Mouse (Mus musculus) left cerebral cortex, adult 18-20 months (tissue): ENCODE data around the gene Nod2. TPM values are rescaled to one million over a fixed set of nuclear protein-coding genes. Genes with fewer than 3 reads are reported as not detected.

Experiments used
- DNase-seq, 2 experiments: peaks; one replicate each; pipeline ENCODE4 v3.0.0; 2021 to 2022; ENCODE audit warnings: low spot score in 2 of 2, mixed read lengths in 1 of 2
- total RNA-seq, 2 experiments: library from RNA; stranded (reverse); gene quantifications; 2 replicates each; pipeline ENCODE4 v1.2.3; 2021

Gene Nod2
- total RNA-seq, 2 experiments from 2014 or later, result 0.45 to 0.79 TPM

- no peak for DNase-seq
These were observed 76.3 kb downstream of the Nod2 start for GRCm38 (mm10) chr8:88723256-88723963.

Other genes starting within 250 kb of the Nod2 start
- 10 to 100 TPM; 13.0 to 13.8 TPM for gene Nkd1, start 126.0 kb upstream of the Nod2 start, total RNA-seq
- gene Snx20, start 11.2 kb upstream of the Nod2 start, total RNA-seq, result 1 to 10 TPM; 1.2 to 2.3 TPM
- gene Cyld, start 49.7 kb downstream of the Nod2 start, total RNA-seq, result 100 to 1,000 TPM; 116 to 120 TPM